Mouse (Mus musculus): ENCODE data around the gene Cyp2s1.

- TF ChIP-seq CTCF (conservative IDR thresholded peaks at IDR 0.05; ENCODE audit: insufficient read depth, insufficient read length, low read depth, low read length) (no peak), POLR2A (IDR thresholded peaks at IDR 0.05; ENCODE audit: low read depth, low read length) (no peak)
These were observed 8.3 kb upstream of the Cyp2s1 start for GRCm38 (mm10) chr7:25825043-25825442.
